Mouse (Mus musculus): ENCODE measurements around the gene Natd1. TPM values are rescaled to one million over a fixed set of nuclear protein-coding genes. Genes with fewer than 3 reads are reported as not detected.

Gene Natd1
- polyA plus RNA-seq, 1 experiment from 2014 or later, result 25.5 TPM

- Histone ChIP-seq H3K4me1 (replicated peaks) (peaks cover 59% of the 10 kb centered on the region), H3K9ac (peak within 1 kb of the TSS; percentile 92), H3K36me3 (no peaks in the 10 kb centered on the region), H3K27me3 (replicated peaks) (no peaks in the 10 kb centered on the region), H3K4me3 (peak within 1 kb of the TSS; percentile 90), H3K27ac (ENCODE audit: poor library complexity, severe bottlenecking) (peak within 1 kb of the TSS; percentile 83), H3K9me3 (replicated peaks) (no peaks in the 10 kb centered on the region), H3K4me2 (peak within 1 kb of the TSS; percentile 95)
- WGBS, result 0% methylated on average over 55 of the region's 59 CpGs
- ATAC-seq (ENCODE audit: insufficient number of reproducible peaks, low FRiP score), result peak; percentile 92
Measured at GRCm38 (mm10) chr11:60931869-60932481, 17.4 kb upstream of the Natd1 start, which contains the start of gene Map2k3. TSS of gene Map2k3 (plus strand) at chr11:60932033.

GRCm38 (mm10) chr11:60931282-60931868 is 16.8 kb upstream of the Natd1 start:
- peak overlapping the region; percentile 75 for H3K9ac ChIP-seq
- no peaks in the 10 kb centered on the region for H3K27me3 ChIP-seq (replicated peaks)
- H3K4me1 ChIP-seq (replicated peaks), result peaks cover 55% of the 10 kb centered on the region
- H3K36me3 ChIP-seq, result no peaks in the 10 kb centered on the region
- no peak overlapping the region; the same call in 1 of the 2 replicates for H3K27ac ChIP-seq (ENCODE audit: poor library complexity, severe bottlenecking)
- WGBS, result 1% methylated on average over 30 of the region's 30 CpGs
- ATAC-seq (ENCODE audit: insufficient number of reproducible peaks, low FRiP score), result peak; percentile 10
- H3K4me3 ChIP-seq, result peak overlapping the region; percentile 90
- H3K4me2 ChIP-seq, result peak overlapping the region; percentile 95
- no peaks in the 10 kb centered on the region for H3K9me3 ChIP-seq (replicated peaks)

GRCm38 (mm10) chr11:60930724-60931281 is 16.3 kb upstream of the Natd1 start:
- Histone ChIP-seq H3K27me3 (replicated peaks) (no peaks in the 10 kb centered on the region), H3K4me3 (peak overlapping the region; percentile 90), H3K27ac (ENCODE audit: poor library complexity, severe bottlenecking) (no peak overlapping the region), H3K4me2 (peak overlapping the region; percentile 95), H3K9ac (peak overlapping the region; percentile 75), H3K9me3 (replicated peaks) (no peaks in the 10 kb centered on the region), H3K4me1 (replicated peaks) (peaks cover 50% of the 10 kb centered on the region), H3K36me3 (no peaks in the 10 kb centered on the region)
- ATAC-seq (ENCODE audit: insufficient number of reproducible peaks, low FRiP score), result no peak
- 19% methylated on average over 7 of the region's 7 CpGs for WGBS

GRCm38 (mm10) chr11:60927264-60927663 is 12.7 kb upstream of the Natd1 start:
- Histone ChIP-seq H3K4me3 (peak overlapping the region; percentile 18), H3K4me2 (peak overlapping the region; percentile 60), H3K9me3 (replicated peaks) (no peaks in the 10 kb centered on the region), H3K9ac (no peak overlapping the region), H3K27me3 (replicated peaks) (no peaks in the 10 kb centered on the region), H3K4me1 (replicated peaks) (peaks cover 22% of the 10 kb centered on the region), H3K36me3 (no peaks in the 10 kb centered on the region), H3K27ac (ENCODE audit: poor library complexity, severe bottlenecking) (no peak overlapping the region)
- WGBS, result 1% methylated on average over 9 of the region's 9 CpGs
- peak; percentile 64 for ATAC-seq (ENCODE audit: insufficient number of reproducible peaks, low FRiP score)

- peaks cover 11% of the 10 kb centered on the region; the same call in 1 of the 2 replicates for H3K36me3 ChIP-seq
- H3K9ac ChIP-seq, result no peak overlapping the region
- no peak overlapping the region for H3K4me2 ChIP-seq
- H3K4me1 ChIP-seq (replicated peaks), result peaks cover 12% of the 10 kb centered on the region
- no peak for ATAC-seq (ENCODE audit: insufficient number of reproducible peaks, low FRiP score)
- no peak overlapping the region for H3K27ac ChIP-seq (ENCODE audit: poor library complexity, severe bottlenecking)
- no peaks in the 10 kb centered on the region for H3K27me3 ChIP-seq (replicated peaks)
- WGBS, result 82% methylated on average over 1 of the region's 1 CpGs
- H3K9me3 ChIP-seq (replicated peaks), result no peaks in the 10 kb centered on the region
- H3K4me3 ChIP-seq, result no peak overlapping the region
Measured at GRCm38 (mm10) chr11:60924981-60925380, 10.4 kb upstream of the Natd1 start.

GRCm38 (mm10) chr11:60924498-60924897 is 9.9 kb upstream of the Natd1 start:
- H3K4me1 ChIP-seq (replicated peaks), result peaks cover 12% of the 10 kb centered on the region
- no peak overlapping the region for H3K4me2 ChIP-seq
- no peak overlapping the region for H3K27ac ChIP-seq (ENCODE audit: poor library complexity, severe bottlenecking)
- no peaks in the 10 kb centered on the region for H3K9me3 ChIP-seq (replicated peaks)
- ATAC-seq (ENCODE audit: insufficient number of reproducible peaks, low FRiP score), result peak; percentile 86
- no peaks in the 10 kb centered on the region for H3K27me3 ChIP-seq (replicated peaks)
- no peak overlapping the region for H3K9ac ChIP-seq
- whole genome bisulfite sequencing, result 35% methylated on average over 6 of the region's 6 CpGs
- H3K4me3 ChIP-seq, result no peak overlapping the region
- peaks cover 11% of the 10 kb centered on the region; the same call in 1 of the 2 replicates for H3K36me3 ChIP-seq

GRCm38 (mm10) chr11:60922964-60923363 is 8.4 kb upstream of the Natd1 start:
- Histone ChIP-seq H3K36me3 (peaks cover 11% of the 10 kb centered on the region; the same call in 1 of the 2 replicates), H3K4me2 (no peak overlapping the region), H3K4me1 (replicated peaks) (peaks cover 12% of the 10 kb centered on the region), H3K27ac (ENCODE audit: poor library complexity, severe bottlenecking) (no peak overlapping the region), H3K9me3 (replicated peaks) (no peaks in the 10 kb centered on the region), H3K9ac (no peak overlapping the region), H3K27me3 (replicated peaks) (no peaks in the 10 kb centered on the region), H3K4me3 (no peak overlapping the region)
- no peak for ATAC-seq (ENCODE audit: insufficient number of reproducible peaks, low FRiP score)
- 72% methylated on average over 5 of the region's 5 CpGs for WGBS

- Histone ChIP-seq H3K9me3 (replicated peaks) (no peaks in the 10 kb centered on the region), H3K27me3 (replicated peaks) (no peaks in the 10 kb centered on the region), H3K4me3 (no peak overlapping the region), H3K4me1 (replicated peaks) (peaks cover 7% of the 10 kb centered on the region; the same call in 1 of the 2 replicates), H3K36me3 (peaks cover 11% of the 10 kb centered on the region; the same call in 1 of the 2 replicates), H3K9ac (no peak overlapping the region), H3K4me2 (no peak overlapping the region), H3K27ac (ENCODE audit: poor library complexity, severe bottlenecking) (no peak overlapping the region)
- no peak for ATAC-seq (ENCODE audit: insufficient number of reproducible peaks, low FRiP score)
- WGBS, result 77% methylated on average over 1 of the region's 1 CpGs
Measured at GRCm38 (mm10) chr11:60922195-60922594, 7.6 kb upstream of the Natd1 start.

GRCm38 (mm10) chr11:60920021-60920420 is 5.5 kb upstream of the Natd1 start:
- Histone ChIP-seq H3K4me3 (no peak overlapping the region), H3K36me3 (peaks cover 11% of the 10 kb centered on the region; the same call in 1 of the 2 replicates), H3K27me3 (replicated peaks) (no peaks in the 10 kb centered on the region), H3K27ac (ENCODE audit: poor library complexity, severe bottlenecking) (no peak overlapping the region), H3K4me1 (replicated peaks) (peaks cover 12% of the 10 kb centered on the region), H3K9me3 (replicated peaks) (no peaks in the 10 kb centered on the region), H3K9ac (no peak overlapping the region), H3K4me2 (no peak overlapping the region)
- WGBS, result 65% methylated on average over 2 of the region's 2 CpGs
- ATAC-seq (ENCODE audit: insufficient number of reproducible peaks, low FRiP score), result no peak

GRCm38 (mm10) chr11:60915201-60915600 is 651 bp upstream of the Natd1 start:
- no peak for ATAC-seq (ENCODE audit: insufficient number of reproducible peaks, low FRiP score)
- Histone ChIP-seq H3K9me3 (replicated peaks) (no peaks in the 10 kb centered on the region), H3K4me2 (no peak overlapping the region), H3K4me1 (replicated peaks) (peaks cover 43% of the 10 kb centered on the region), H3K27me3 (replicated peaks) (no peaks in the 10 kb centered on the region), H3K27ac (ENCODE audit: poor library complexity, severe bottlenecking) (0 out of 2 replicates have a peak overlapping the region, but pooled peaks have one; percentile 1), H3K4me3 (no peak overlapping the region), H3K36me3 (0 out of 2 replicates have a peak, but pooled peaks cover under 1% of the 10 kb centered on the region), H3K9ac (no peak overlapping the region)
- WGBS, result 54% methylated on average over 4 of the region's 4 CpGs
